8 mouse cellular contexts compared by ENCODE assay signal in genomic region chr13:59092858-59093154, GRCm38 (mm10).
DNase-seq lines count a peak whose midpoint lies in the region; ATAC-seq and TF ChIP-seq lines count a peak whose summit lies in the region.

No protein-coding gene starts in this region.

- peak overlapping the region; percentile 95 for H3K27ac ChIP-seq in hindbrain, embryonic 12.5 days
- no peak overlapping the region for H3K27ac ChIP-seq in limb, embryonic 14.5 days (replicated peaks; ENCODE audit: low read depth, low read length)

- H3K4me2 ChIP-seq in hindbrain, embryonic 12.5 days (replicated peaks), result peak overlapping the region; percentile 25; the same call in 1 of the 2 replicates
- no peak overlapping the region for H3K4me2 ChIP-seq in limb, embryonic 14.5 days (replicated peaks; ENCODE audit: low read depth, low read length, severe bottlenecking)

- no peak overlapping the region for H3K4me3 ChIP-seq in hindbrain, embryonic 12.5 days
- H3K4me3 ChIP-seq in limb, embryonic 14.5 days (replicated peaks; ENCODE audit: low read length), result no peak overlapping the region

- no peak overlapping the region for H3K9ac ChIP-seq in hindbrain, embryonic 12.5 days
- no peak overlapping the region for H3K9ac ChIP-seq in limb, embryonic 14.5 days (ENCODE audit: low read depth, low read length, severe bottlenecking)

- under 1% methylated on average over 4 of the region's 4 CpGs for WGBS in hindbrain, embryonic 12.5 days
- whole genome bisulfite sequencing in limb, embryonic 14.5 days, result 14% methylated on average over 4 of the region's 4 CpGs

- DNase-seq in ZHBTc4 (ENCODE audit: low read depth, low spot score), result peak; percentile 69
- peak; percentile 90 for DNase-seq in embryo, embryonic 10.5 days (ENCODE audit: low spot score)
- no peak for DNase-seq in limb, embryonic 14.5 days (ENCODE audit: low spot score)
- peak; percentile 72 for DNase-seq in telencephalon, adult 2 months (ENCODE audit: low read depth, low spot score)
- DNase-seq in liver, result no peak
- no peak for DNase-seq in spleen, adult 18-20 months

- peak; percentile 94 for ATAC-seq in hindbrain, embryonic 12.5 days (ENCODE audit: low FRiP score)
- ATAC-seq in limb, embryonic 14.5 days (ENCODE audit: low FRiP score, low read depth), result peak; percentile 62
- ATAC-seq in CD4-positive, CD25-positive, alpha-beta regulatory T cell, adult 4 months, result no peak

- no peak for TF ChIP-seq POLR2A in limb, embryonic 14.5 days (IDR thresholded peaks at IDR 0.05; ENCODE audit: borderline replicate concordance, extremely low read depth, insufficient read depth, insufficient read length)

- peaks cover 42% of the 10 kb centered on the region for H3K4me1 ChIP-seq in hindbrain, embryonic 12.5 days
- H3K4me1 ChIP-seq in limb, embryonic 14.5 days (ENCODE audit: control insufficient read depth, insufficient read depth, low read length), result peaks cover 13% of the 10 kb centered on the region

- no peaks in the 10 kb centered on the region for H3K27me3 ChIP-seq in hindbrain, embryonic 12.5 days
- no peaks in the 10 kb centered on the region; the same call in 1 of the 2 replicates for H3K27me3 ChIP-seq in limb, embryonic 14.5 days (ENCODE audit: control insufficient read depth, insufficient read depth, low read length)

- H3K36me3 ChIP-seq in hindbrain, embryonic 12.5 days, result no peaks in the 10 kb centered on the region
- no peaks in the 10 kb centered on the region for H3K36me3 ChIP-seq in limb, embryonic 14.5 days (ENCODE audit: control insufficient read depth, insufficient read depth, low read length)

- no peaks in the 10 kb centered on the region for H3K9me3 ChIP-seq in hindbrain, embryonic 12.5 days (replicated peaks)
- H3K9me3 ChIP-seq in limb, embryonic 14.5 days (ENCODE audit: control insufficient read depth, low read length), result no peaks in the 10 kb centered on the region

Comparison
In these comparisons a context has a peak if more than half of its experiments do, and no peak if none do; other contexts are left out.
1. DNase-seq: peak in ZHBTc4 (single experiment), embryo, embryonic 10.5 days (single experiment) and telencephalon, adult 2 months (single experiment); none in limb, embryonic 14.5 days (single experiment), liver (single experiment) and spleen, adult 18-20 months (0 of 2).